ENCODE assay signal across 7 mouse cellular contexts in the genomic region with DNA sequence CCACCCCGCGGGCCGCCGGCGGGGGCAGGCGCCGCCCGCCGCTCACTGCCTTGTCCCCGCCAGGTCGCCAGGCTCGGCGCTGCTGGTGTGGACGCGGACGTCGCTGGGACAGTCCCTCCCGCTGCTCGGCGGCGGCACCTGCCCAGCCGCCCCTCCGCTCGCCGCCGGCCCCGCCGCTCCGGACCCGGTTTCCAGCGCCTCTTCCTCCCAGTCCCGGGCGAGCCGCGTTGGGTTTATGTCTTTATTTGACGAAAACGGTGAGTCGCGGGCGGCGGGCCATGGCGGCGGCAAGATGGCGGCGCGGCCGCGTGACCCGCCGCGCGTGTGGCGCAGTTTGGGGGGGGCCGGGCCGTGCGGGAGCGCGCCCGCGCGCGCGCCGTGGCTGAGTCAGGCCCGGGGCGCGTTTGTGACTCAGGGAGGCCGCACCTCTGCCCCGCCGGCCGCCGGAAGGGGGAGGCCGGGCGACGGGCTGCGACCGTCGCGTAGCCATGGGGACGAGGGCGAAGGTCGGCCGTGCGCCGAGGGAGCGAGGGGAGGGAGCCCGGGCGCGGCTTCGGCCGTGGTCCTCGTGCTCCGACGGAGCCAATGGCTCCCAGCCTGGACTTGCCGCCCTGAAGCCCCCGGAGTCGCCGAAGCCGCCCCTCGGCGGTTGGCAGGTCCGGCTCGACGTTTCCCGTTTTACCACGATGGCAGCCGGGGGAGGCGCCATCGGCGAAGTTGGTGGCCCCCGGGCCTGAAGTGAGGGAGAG. TPM values are rescaled to one million over a fixed set of nuclear protein-coding genes. Genes with fewer than 3 reads are reported as not detected.
DNase-seq lines count a peak whose midpoint lies in the region; ATAC-seq and TF ChIP-seq lines count a peak whose summit lies in the region.

No protein-coding gene starts in this region.

- H3K27ac ChIP-seq in embryonic facial prominence, embryonic 14.5 days (replicated peaks; ENCODE audit: low read depth, low read length), result peak overlapping the region; percentile 96
- peak overlapping the region; percentile 98 for H3K27ac ChIP-seq in heart, embryonic 11.5 days (ENCODE audit: low read depth, low read length)
- peak overlapping the region; percentile 96 for H3K27ac ChIP-seq in kidney, embryonic 16.5 days (ENCODE audit: low read length)
- peak overlapping the region; percentile 87 for H3K27ac ChIP-seq in liver, adult 2 months (replicated peaks; ENCODE audit: insufficient read depth, low read depth, low read length)

- H3K36me3 ChIP-seq in embryonic facial prominence, embryonic 14.5 days (ENCODE audit: control insufficient read depth, insufficient read depth, low read length), result peaks cover 45% of the 10 kb centered on the region
- H3K36me3 ChIP-seq in heart, embryonic 11.5 days (ENCODE audit: control insufficient read depth, insufficient read depth, low read length), result peaks cover 30% of the 10 kb centered on the region
- peaks cover 27% of the 10 kb centered on the region for H3K36me3 ChIP-seq in kidney, embryonic 16.5 days (ENCODE audit: insufficient read depth, low read length)
- peaks cover 43% of the 10 kb centered on the region for H3K36me3 ChIP-seq in liver, adult 2 months (ENCODE audit: control insufficient read depth, insufficient read depth, low read length)

- H3K4me2 ChIP-seq in embryonic facial prominence, embryonic 14.5 days (ENCODE audit: low read depth, low read length), result peak overlapping the region; percentile 89
- H3K4me2 ChIP-seq in heart, embryonic 11.5 days, result peak overlapping the region; percentile 92
- peak overlapping the region; percentile 77 for H3K4me2 ChIP-seq in kidney, embryonic 16.5 days (replicated peaks; ENCODE audit: low read depth, low read length)

- peak overlapping the region; percentile 99 for H3K9ac ChIP-seq in embryonic facial prominence, embryonic 14.5 days (ENCODE audit: low read depth, low read length)
- peak overlapping the region; percentile 100 for H3K9ac ChIP-seq in heart, embryonic 11.5 days (ENCODE audit: low read depth, low read length)
- H3K9ac ChIP-seq in kidney, embryonic 16.5 days (replicated peaks; ENCODE audit: low read length), result peak overlapping the region; percentile 93
- peak overlapping the region; percentile 94 for H3K9ac ChIP-seq in liver, adult 2 months (ENCODE audit: low read depth, low read length)

- 0% methylated on average over 13 of the region's 111 CpGs for WGBS in embryonic facial prominence, embryonic 14.5 days
- under 1% methylated on average over 94 of the region's 111 CpGs for WGBS in heart, embryonic 11.5 days (ENCODE audit: insufficient replicate concordance)
- under 1% methylated on average over 96 of the region's 111 CpGs for WGBS in kidney, embryonic 16.5 days
- WGBS in liver, adult 2 months, result under 1% methylated on average over 104 of the region's 111 CpGs

- no peak for TF ChIP-seq CTCF in liver, adult 2 months (IDR thresholded peaks at IDR 0.05; ENCODE audit: low read depth, low read length)

- peak overlapping the region; percentile 98 for H3K4me3 ChIP-seq in embryonic facial prominence, embryonic 14.5 days (ENCODE audit: low read depth, low read length)
- peak overlapping the region; percentile 98 for H3K4me3 ChIP-seq in heart, embryonic 11.5 days (ENCODE audit: low read depth, low read length)
- H3K4me3 ChIP-seq in kidney, embryonic 16.5 days (ENCODE audit: low read length), result peak overlapping the region; percentile 99
- peak overlapping the region; percentile 90 for H3K4me3 ChIP-seq in liver, adult 2 months (ENCODE audit: insufficient read depth, low read depth, low read length)

- DNase-seq in adrenal gland, postnatal 25 days, result peak; percentile 90
- DNase-seq in embryonic facial prominence, embryonic 14.5 days (ENCODE audit: low spot score), result peak; percentile 84
- DNase-seq in liver, adult 2 months (ENCODE audit: extremely low read depth, low read depth, low spot score), result peak; percentile 50
- DNase-seq in spleen, postnatal 36 days (ENCODE audit: low spot score in 2 of 2), result peak; percentile 74 to 75

- peak; percentile 35 for ATAC-seq in embryonic facial prominence, embryonic 14.5 days (ENCODE audit: low read depth)
- peak; percentile 80 for ATAC-seq in heart, embryonic 11.5 days (replicated peaks; ENCODE audit: insufficient number of reproducible peaks, low FRiP score, low TSS enrichment)
- peak; percentile 69 for ATAC-seq in kidney, embryonic 16.5 days (ENCODE audit: low FRiP score, low TSS enrichment)
- ATAC-seq in monocyte, adult 5-6 weeks (replicated peaks; ENCODE audit: insufficient number of reproducible peaks, low FRiP score, low TSS enrichment, poor library complexity, severe bottlenecking), result peak; percentile 9; the same call in 1 of the 2 replicates

- no peak for TF ChIP-seq POLR2A in liver, adult 2 months (IDR thresholded peaks at IDR 0.05; ENCODE audit: extremely low read depth, insufficient read depth, low read length)

- H3K27me3 ChIP-seq in embryonic facial prominence, embryonic 14.5 days (replicated peaks; ENCODE audit: control insufficient read depth, insufficient read depth, low read length), result no peaks in the 10 kb centered on the region
- no peaks in the 10 kb centered on the region for H3K27me3 ChIP-seq in heart, embryonic 11.5 days (ENCODE audit: control insufficient read depth, insufficient read depth, low read length)
- no peaks in the 10 kb centered on the region for H3K27me3 ChIP-seq in kidney, embryonic 16.5 days (ENCODE audit: insufficient read depth, low read length)
- H3K27me3 ChIP-seq in liver, adult 2 months (ENCODE audit: control insufficient read depth, insufficient read depth, low read length), result no peaks in the 10 kb centered on the region

- peaks cover 13% of the 10 kb centered on the region; the same call in 1 of the 2 replicates for H3K79me2 ChIP-seq in liver, adult 2 months (ENCODE audit: control insufficient read depth, insufficient read depth, low read length)

- no peaks in the 10 kb centered on the region for H3K9me3 ChIP-seq in embryonic facial prominence, embryonic 14.5 days (ENCODE audit: control insufficient read depth, low read length)
- no peaks in the 10 kb centered on the region for H3K9me3 ChIP-seq in heart, embryonic 11.5 days (replicated peaks; ENCODE audit: control insufficient read depth, low read length)
- no peaks in the 10 kb centered on the region for H3K9me3 ChIP-seq in kidney, embryonic 16.5 days (ENCODE audit: low read length)

- peaks cover 24% of the 10 kb centered on the region for H3K4me1 ChIP-seq in embryonic facial prominence, embryonic 14.5 days (ENCODE audit: control insufficient read depth, insufficient read depth, low read length)
- peaks cover 26% of the 10 kb centered on the region for H3K4me1 ChIP-seq in heart, embryonic 11.5 days (ENCODE audit: control insufficient read depth, insufficient read depth, low read length)
- peaks cover 31% of the 10 kb centered on the region for H3K4me1 ChIP-seq in kidney, embryonic 16.5 days (ENCODE audit: insufficient read depth, low read length)
- peaks cover 28% of the 10 kb centered on the region for H3K4me1 ChIP-seq in liver, adult 2 months (ENCODE audit: control insufficient read depth, insufficient read depth, low read length)

RNA-seq across cellular contexts. Expression of a gene that starts 0.7 kb away (rescaled TPM):
- total RNA-seq in adrenal gland, postnatal 25 days (2021), result 338 and 346 TPM in 2 replicates
- polyA plus RNA-seq in embryonic facial prominence, embryonic 14.5 days (2014; fragmentation: Nextera tagmentation; extraction: Ambion mirVana), result 433 and 445 TPM in 2 replicates
- polyA plus RNA-seq in heart, embryonic 11.5 days (2014; fragmentation: Nextera tagmentation; extraction: Ambion mirVana), result 478 and 505 TPM in 2 replicates
- 481 and 498 TPM in 2 replicates for polyA plus RNA-seq in kidney, embryonic 16.5 days (2015; fragmentation: Nextera tagmentation; extraction: Ambion mirVana)
- 94.2 and 121 TPM in 2 replicates for total RNA-seq in liver, adult 2 months (2014; rRNA removed)
- 93.7 and 96.3 TPM in 2 replicates for polyA plus RNA-seq in liver, adult 2 months (2012; rRNA removed)
- 371 to 483 TPM (median 423 TPM) in 3 replicates for total RNA-seq in monocyte, adult 5-6 weeks (2017)

RNA-seq across cellular contexts. Expression of a gene that starts 35.9 kb away (rescaled TPM):
- total RNA-seq in adrenal gland, postnatal 25 days (2021), result 101 and 109 TPM in 2 replicates
- polyA plus RNA-seq in embryonic facial prominence, embryonic 14.5 days (2014; fragmentation: Nextera tagmentation; extraction: Ambion mirVana), result 47.0 and 47.2 TPM in 2 replicates
- polyA plus RNA-seq in heart, embryonic 11.5 days (2014; fragmentation: Nextera tagmentation; extraction: Ambion mirVana), result 45.7 and 47.7 TPM in 2 replicates
- polyA plus RNA-seq in kidney, embryonic 16.5 days (2015; fragmentation: Nextera tagmentation; extraction: Ambion mirVana), result 31.5 and 32.2 TPM in 2 replicates
- total RNA-seq in liver, adult 2 months (2014; rRNA removed), result 26.4 and 30.9 TPM in 2 replicates
- 14.3 and 15.9 TPM in 2 replicates for polyA plus RNA-seq in liver, adult 2 months (2012; rRNA removed)
- 92.2 to 123 TPM (median 92.7 TPM) in 3 replicates for total RNA-seq in monocyte, adult 5-6 weeks (2017)

RNA-seq across cellular contexts. Expression of a gene that starts 52.8 kb away (rescaled TPM):
- not detected in 2 replicates for total RNA-seq in adrenal gland, postnatal 25 days (2021)
- polyA plus RNA-seq in embryonic facial prominence, embryonic 14.5 days (2014; fragmentation: Nextera tagmentation; extraction: Ambion mirVana), result 24.4 and 25.3 TPM in 2 replicates
- 5.5 and 6.2 TPM in 2 replicates for polyA plus RNA-seq in heart, embryonic 11.5 days (2014; fragmentation: Nextera tagmentation; extraction: Ambion mirVana)
- polyA plus RNA-seq in kidney, embryonic 16.5 days (2015; fragmentation: Nextera tagmentation; extraction: Ambion mirVana), result 78.6 and 84.8 TPM in 2 replicates
- not detected in 2 replicates for total RNA-seq in liver, adult 2 months (2014; rRNA removed)
- not detected in 2 replicates for polyA plus RNA-seq in liver, adult 2 months (2012; rRNA removed)
- total RNA-seq in monocyte, adult 5-6 weeks (2017), result not detected in 3 replicates

Comparison
In these comparisons a context has a peak if more than half of its experiments do, and no peak if none do; other contexts are left out.
1. Peak in every context shown above with its lines: DNase-seq, ATAC-seq, H3K4me3 ChIP-seq and H3K27ac ChIP-seq.
2. ATAC-seq: peak in every context shown above with its lines; median percentile 80 in heart, embryonic 11.5 days; 69 in kidney, embryonic 16.5 days; 35 in embryonic facial prominence, embryonic 14.5 days; 9 in monocyte, adult 5-6 weeks.